Mouse (Mus musculus) embryo, embryonic 11.5 days (tissue): ENCODE data around the gene Tspan6.

ENCODE experiments used
- DNase-seq: peaks from one replicate; pipeline ENCODE4 v3.0.0-alpha.2; 2012; ENCODE audit warnings: low read depth, low spot score

Gene Tspan6

DNA sequence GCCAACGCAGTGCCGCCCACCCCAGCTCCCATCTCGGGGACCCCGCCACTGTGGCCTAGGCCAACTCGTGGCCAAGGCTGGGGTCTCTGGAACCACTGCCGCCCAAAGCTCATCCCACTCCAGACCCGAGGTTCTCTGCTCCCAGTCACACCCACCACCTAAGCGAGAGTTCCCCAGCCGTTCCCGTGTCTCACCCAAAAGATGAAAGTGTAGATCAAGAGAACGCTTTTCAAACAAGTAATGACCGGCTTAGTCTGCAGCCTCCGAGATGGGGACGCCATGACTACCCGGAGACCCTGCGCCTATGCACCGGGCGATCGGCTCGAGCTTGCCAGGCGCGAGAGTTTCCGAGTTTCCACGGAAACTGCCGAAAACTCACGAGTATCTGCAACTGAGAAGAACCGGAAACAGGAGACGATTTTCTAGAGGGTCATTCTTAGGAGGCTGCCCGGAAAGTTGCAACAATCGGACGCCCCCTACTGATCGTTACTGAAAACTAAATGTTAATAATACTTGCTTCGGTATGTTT, at the start of gene Tspan6:
Gene Tspan6 (minus strand): TSS at position 416 of the 529 bp plus-strand sequence.
- DNase-seq: peak; percentile 70

DNA sequence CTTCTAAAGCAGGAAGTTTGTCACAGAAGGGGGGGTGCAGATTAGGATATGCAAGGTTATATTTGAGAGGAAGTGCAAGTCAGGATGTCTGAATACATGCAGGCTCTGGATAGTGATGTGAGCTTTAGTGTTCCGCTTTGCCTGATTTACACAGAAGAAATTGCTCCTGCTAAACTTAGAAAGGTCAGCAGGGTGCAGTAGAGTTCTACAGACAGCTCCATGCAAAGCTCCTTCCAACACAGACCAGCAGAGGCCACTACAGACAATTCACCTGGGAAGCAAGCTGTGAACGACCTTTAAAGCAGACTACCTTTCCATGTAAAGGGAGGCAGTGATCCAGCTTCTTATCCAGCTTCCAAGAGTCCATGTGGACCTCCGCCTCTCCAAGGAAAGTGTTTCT, 49.2 kb upstream of the Tspan6 start:
- DNase-seq: peak; percentile 39

DNA sequence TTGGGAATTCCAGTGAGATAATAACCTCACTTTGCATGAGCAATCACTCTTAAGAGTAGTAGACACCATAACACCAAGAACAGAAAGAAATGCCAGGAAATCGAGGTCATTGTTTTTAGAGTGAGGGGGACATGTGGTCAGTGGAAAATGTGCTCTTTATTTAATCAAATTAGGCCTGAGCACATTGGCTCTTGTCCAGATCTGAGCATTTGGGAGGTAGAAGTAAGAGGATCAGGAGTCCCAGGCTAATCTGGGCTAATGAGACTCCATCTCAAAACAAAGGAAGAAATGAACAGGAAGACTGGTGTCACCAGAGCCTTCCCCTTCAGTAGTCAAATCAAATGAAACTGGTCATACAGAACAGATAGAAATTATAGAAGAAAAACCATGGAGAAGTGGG, 41.3 kb upstream of the Tspan6 start:
- DNase-seq: no peak

DNA sequence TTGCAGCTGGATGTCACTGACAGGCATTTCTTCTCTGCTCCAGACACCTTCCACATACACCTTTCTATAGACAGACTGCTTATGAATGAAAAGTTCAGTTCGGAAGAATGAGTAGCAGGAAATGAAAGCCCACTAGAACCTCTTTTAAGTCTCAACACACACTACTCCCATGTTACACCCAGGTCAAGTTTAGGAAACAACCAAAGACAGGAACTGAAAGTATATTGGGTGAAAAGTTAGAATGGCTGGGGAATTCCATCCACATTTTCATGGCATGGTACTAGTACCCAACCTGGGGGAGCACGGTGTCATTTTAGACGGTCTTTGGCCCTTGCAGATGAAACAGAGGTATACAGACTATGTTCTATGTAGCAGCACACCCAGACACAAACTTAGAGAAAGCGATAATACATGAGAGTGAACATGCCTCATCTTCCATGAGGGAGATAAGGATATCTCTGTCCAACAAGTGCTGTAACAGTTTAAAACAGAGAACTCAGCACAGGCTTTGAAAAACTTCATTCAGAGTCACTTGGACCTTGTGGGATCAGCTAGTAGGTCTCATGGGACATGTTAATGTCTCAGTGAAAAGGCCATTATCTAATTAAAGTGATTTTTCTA, 38.5 kb upstream of the Tspan6 start:
- no peak for DNase-seq

DNA sequence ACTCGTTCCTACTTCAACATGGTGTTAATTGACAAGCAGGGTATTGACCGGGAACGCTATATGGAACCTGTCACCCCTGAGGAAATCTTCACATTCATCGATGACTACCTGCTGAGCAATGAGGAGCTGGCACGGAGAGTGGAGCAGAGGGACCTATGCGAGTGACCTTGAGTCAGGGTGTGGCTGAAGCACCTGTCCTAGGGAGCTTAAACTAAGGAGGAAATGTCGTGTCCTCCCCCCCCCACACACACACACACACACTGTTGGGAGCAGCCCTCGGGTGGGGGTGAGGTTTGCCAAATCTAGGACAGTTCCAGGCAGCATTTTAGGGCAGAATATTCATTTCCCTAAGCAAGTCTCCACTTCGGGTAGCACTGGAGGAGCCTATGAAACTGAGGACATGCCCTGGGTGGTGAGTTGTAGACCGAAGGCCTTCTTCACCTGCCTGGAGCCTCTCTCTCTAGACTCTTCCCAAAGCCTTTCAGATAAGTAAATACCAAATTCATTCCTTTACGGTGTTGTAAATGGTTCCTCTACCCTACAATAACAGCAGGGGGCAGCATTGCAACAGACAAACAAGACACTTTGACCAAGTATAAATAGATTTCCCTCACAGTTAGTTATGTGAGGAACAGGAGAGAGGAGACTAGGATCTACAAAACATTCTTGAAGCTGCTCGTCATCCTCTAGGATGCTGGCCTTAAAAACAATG, 33.2 kb upstream of the Tspan6 start:
- DNase-seq: peak; percentile 22

DNA sequence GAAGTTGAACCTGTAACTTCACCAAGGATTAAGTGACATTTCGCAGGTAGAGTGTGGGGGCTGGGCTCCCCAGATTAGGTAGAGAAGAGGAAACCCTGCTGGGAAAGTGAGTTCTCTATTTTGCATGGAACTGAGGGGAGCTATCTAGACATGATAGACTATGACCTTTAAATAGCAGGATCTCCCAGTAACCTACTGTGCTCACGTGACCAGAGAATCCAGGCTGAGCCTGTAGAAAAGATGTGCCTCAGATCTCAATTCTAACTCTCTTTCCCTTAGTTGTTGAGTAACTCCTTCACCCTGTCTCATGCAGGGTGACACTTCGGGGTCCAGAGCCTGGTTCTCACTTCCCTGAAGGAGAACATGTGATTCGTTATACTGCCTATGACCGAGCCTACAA, 28.5 kb upstream of the Tspan6 start:
- no peak for DNase-seq

DNA sequence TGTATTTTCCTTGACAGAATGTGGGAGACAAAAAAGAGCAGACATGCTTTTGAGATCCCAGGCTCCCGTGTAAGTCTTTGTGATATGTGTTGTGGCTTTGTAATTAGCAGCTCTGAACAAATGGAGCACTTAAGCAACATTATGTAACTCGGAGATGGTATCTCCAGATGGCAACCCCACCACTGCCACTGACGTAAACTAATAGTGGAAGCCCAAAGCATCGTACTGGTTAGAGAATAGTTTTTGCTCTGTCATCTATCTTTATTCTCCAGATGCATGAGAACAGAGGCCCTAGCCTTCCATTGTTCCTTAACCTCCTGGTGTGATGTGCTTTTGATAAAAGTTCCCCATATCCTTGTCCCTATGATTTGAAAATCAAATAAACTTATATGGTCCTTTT, 23.0 kb upstream of the Tspan6 start:
- no peak for DNase-seq

DNA sequence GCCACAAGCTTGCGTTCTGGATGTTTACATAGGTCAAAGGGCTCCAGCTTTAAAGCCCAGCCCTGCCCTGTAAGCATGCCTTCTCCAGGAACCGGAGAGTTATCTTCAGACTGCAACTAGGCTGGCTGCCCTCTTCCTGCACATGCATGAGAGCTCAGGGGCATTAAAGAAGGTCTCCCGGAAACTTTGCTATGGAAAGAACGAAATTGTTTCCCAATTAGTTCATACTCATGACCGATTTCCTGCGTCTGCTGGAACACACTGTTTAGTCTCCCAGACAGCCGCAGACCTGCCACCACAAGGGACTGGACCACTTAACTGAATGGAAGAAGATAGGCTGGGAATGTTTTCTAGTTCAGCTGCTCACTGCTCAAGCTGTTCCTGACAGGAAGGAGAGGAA, 16.0 kb upstream of the Tspan6 start:
- DNase-seq: no peak

DNA sequence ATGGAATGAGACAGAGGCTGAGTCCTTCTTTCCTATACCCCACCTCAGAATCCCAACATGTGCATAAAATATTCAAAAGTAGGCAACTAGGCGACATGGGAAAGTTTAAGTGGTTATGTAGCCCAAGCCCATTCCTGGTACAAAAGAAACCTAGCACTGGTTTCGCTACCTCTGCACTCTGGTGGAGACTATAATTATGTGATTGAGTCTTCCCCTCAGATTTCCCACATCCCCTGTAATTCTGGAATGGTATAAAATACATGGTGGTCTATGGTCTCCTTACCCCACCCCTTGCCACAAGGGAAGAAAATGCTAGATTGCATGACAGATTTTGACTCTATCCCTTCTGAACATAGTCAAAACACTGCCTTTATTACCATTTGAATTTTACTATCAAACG, 14.8 kb upstream of the Tspan6 start:
- no peak for DNase-seq

DNA sequence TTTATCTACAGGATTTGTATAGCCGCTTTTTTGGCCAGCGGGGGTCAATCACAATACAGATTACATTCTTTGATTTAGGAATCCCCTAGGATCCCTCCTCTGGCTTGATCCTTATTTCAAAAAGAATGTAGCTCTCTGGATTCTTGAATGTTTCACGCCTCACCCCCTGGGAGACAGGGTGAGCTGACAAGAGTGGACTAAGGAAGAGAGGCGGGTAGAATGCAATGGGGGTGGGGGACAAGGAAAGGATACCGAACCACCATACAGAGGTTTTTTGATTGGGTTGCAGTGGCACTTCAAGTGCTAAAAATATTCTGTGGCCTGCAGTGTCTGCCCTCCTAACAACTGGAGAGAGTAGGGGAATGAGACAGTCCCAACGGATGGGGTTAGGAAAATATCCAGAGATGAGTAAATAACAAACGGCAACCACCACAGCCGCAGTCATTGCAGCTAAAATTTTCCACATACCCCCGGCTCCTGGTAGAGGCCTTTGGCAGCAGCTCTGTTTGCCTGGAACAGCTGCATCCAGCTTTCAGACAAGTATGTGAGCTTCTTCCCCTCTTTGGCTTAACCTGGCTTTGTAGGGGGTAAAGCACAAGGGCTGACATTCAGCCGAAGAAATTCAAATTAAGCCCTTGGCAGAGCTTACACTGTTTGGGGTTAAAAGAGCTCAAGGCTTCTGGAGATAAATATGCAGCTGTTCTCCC, 13.3 kb upstream of the Tspan6 start:
- no peak for DNase-seq

DNA sequence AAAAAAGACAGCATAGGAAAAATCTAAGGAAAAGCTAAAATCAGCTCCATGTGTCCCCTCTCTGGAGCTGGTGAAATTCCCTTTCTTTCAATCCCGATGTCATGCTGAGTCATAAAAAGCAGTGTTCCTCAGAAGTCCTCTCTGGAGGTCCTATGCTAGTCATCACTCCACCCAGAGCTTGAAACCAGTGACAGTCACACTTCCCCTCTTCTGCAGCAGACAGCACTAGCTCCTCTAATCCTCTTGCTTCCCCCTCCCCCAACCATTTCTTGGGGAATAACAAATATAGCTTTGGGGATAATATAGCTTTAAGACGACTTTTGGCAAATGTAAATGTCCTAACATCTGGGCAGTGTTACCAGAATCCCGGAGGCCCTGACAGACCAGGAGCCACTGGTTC, 10.0 kb upstream of the Tspan6 start, which contains the start of gene Srpx2:
Gene Srpx2 (plus strand): TSS at position 166 of the 400 bp plus-strand sequence.
- DNase-seq: no peak

DNA sequence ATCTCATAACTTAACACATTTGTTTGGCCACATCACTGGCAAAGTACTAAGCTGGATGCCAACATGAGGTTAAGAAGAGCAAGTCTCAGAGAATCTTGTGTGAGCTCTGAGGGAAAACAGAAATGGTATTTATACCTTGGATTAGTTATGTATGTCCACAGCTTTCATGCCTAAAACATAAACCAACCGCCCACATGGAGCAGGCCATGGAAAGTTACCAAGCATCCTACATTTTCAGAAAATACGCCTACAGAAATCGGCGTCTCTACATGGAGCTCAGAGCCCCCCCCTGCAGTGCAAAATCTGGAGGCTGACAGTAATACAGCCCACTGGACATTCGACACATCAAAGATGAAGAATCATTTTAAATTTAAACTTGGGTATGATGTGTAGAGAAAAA, 10.1 kb downstream of the Tspan6 start:
- no peak for DNase-seq

DNA sequence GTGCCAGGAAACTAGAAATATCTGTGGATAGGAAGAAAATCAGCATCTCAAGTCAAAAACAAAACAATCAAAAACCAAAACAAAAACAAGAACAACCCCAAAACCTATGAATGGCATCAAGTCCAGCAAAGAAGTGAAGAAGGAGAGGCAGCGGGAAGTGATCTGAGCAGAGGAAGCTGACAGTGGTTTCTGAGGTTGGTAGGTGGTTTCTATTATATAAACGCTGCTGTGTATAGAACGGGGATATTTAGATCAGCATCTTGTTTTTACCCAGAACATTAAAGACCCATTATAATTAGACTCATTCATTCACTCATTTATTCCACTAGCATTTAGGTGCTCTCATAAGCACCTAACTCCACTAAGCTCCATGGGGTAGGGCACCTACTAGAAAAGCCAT, 10.9 kb downstream of the Tspan6 start:
- no peak for DNase-seq

DNA sequence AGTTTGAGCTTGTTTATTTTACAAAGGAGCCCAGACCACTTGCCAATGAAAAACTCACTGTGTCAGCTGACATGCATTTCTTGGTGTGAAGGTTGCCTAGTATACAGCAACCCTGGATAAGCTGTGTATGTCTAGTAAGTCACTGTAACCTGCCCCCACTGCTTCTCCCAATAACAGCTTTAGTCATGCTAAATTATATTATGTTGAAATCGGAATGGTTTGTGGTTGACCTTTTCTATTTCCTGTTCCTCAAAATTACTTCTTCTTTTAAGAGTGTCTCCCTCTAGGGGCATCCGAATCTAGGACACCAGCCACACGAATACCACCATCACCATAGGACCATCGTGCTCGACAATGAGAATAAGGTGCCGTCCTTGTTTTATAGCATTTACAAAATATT, 28.5 kb downstream of the Tspan6 start:
- DNase-seq: no peak

DNA sequence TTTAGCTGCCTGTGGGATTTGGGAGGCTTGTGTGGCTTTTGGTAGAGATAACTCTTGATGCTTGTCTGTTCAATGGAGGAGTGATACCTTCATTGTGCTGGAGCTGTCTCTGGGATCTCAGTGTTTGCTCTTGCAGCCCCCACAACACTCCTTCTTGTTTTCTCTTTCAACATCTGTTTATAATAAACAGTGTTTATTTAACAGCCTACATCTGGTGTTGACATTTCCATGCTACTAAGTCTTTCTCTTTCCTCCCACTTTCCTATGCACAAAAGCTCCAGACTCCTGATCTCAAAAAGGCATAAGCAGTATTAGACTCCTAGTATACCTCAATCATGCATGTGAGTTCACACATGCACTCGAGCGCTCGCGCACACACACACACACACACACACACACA, 44.6 kb downstream of the Tspan6 start:
- DNase-seq: no peak

DNA sequence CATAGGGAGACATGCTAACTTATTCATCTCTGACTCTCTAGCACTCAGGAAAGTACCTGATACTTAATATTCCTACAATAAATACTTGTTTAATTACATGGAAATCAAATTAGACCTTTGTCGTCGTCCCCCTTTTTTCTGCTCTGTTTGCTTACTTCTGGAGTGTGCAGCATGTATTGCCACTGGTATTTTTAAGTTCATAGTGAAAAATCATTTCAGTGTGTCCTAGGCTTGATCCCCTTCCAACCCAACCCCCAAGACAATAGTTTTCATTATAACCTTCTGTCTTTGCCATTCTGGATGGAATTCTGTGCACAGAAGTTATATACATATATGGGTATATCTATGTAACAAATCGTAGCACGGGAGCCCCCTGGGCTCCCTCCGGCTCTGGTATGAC, 47.5 kb downstream of the Tspan6 start, which contains the start of gene Tnmd:
Gene Tnmd (plus strand): TSS at position 301 of the 400 bp plus-strand sequence.
- DNase-seq: no peak
